Mouse (Mus musculus) adrenal gland, postnatal 4 days (tissue): Measurements from ENCODE around the gene Ugt3a1. TPM values are rescaled to one million over a fixed set of nuclear protein-coding genes. Genes with fewer than 3 reads are reported as not detected.
"Not testable (repeated sequence)": the region's sequence is repeated elsewhere in the genome, so short reads cannot be mapped to it uniquely, and the experiment has no call there.

Experiments
- DNase-seq, 2 experiments: peaks; one replicate each; pipeline ENCODE4 v3.0.0; 2021 to 2022; ENCODE audit warnings: low spot score in 2 of 2, mixed read lengths in 2 of 2
- long read RNA-seq, 2 experiments: library from polyadenylated mRNA; stranded (forward); transcript quantifications; one replicate each; pipeline ENCODE4 v2.0.0; 2021
- total RNA-seq, 2 experiments: library from RNA; stranded (reverse); gene quantifications; 2 replicates each; pipeline ENCODE4 v1.2.3; 2021

Ugt3a1 gene
- total RNA-seq, result 1 to 10 TPM in 1 of 2 experiments, under 1 TPM in 1; 0.56 to 1.2 TPM
- long read RNA-seq, experiment 1, partial matches to known transcripts, result 0 of 1 reads
- long read RNA-seq, experiment 1, other reads (novel, unspliced or antisense), result 1 of 1 reads
- long read RNA-seq, experiment 2, result 0 reads

DNA sequence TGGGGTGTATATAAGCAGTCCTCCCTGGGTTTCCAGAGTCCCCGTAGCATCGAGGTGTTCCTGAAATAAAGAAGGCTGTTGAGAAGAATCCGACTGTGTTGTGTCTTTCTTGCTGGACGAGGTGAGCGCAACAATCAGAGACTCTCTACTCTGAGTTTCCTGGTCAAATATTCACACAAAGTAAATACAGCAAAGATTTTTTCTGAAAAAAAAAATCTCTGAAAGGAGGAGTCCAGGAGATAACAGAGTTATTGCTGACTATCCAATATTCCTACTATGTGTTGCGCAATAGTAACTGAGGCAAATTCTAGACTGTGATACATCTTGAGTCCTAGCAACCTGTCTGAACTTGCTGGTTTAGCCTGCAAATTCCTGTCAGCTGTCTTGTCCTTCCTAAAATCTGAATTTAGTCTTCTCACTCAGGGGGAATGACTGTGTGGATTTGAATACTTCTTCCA lies at the start of gene Ugt3a1:
Gene Ugt3a1 (plus strand): TSS at position 51 of the 458 bp plus-strand sequence.
- no peak for DNase-seq

DNA sequence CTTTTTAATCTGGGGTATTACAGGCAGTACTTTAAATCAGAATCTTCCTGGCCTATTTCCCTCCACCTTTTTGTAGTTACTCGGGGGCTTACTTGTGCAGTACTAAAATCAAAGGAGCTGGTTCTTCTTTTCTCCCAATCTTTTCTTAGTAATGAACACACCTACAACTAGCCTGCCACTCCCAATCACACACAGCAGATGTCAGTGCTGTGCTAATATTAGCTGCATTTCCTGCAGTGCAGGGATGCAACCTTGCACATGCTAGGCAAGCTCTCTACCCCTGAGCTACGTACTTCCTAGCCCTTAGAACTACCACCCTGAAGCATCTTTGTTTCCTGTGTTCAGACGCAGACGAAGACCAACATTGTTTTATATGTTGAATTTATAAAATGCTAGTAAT lies 45.8 kb upstream of the Ugt3a1 start:
- not testable (repeated sequence) for DNase-seq

DNA sequence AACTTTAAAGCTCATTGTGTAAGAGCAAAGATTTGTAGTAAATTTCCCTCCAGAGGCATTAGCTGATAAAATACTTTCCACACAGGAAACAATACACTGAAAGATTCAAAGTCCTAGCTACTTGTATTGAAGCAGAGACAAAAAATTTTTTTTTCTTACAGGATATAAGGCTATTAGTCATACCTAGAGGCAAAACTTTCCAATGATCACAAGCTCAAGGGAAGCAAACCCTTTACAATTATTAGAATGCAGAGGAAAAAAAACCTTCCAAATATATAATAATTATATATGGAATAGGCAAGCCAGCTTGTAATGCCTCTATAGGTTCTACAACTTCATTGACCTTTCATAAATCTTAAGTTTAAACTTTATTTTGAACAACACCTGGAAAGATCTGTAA lies 30.3 kb upstream of the Ugt3a1 start:
- no peak for DNase-seq

DNA sequence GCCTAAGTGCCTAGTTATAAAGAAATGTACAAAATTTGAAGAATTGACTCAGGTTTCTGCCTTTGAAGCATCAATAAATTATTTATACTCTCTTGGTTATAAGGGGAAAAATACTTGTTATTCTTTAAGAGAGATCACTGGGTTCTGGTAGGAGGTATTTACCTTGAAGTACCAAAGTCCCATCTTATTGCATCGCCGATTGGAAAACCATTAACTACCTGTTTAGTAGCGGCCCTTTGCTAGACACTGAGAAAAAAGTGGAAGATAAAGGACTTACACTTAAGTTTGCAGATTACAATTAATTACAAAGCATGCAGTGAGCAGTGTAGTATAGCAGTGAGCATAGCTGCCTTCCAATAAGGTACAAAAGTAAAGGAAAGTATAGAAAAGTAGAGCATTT lies 23.8 kb upstream of the Ugt3a1 start:
- no peak for DNase-seq

DNA sequence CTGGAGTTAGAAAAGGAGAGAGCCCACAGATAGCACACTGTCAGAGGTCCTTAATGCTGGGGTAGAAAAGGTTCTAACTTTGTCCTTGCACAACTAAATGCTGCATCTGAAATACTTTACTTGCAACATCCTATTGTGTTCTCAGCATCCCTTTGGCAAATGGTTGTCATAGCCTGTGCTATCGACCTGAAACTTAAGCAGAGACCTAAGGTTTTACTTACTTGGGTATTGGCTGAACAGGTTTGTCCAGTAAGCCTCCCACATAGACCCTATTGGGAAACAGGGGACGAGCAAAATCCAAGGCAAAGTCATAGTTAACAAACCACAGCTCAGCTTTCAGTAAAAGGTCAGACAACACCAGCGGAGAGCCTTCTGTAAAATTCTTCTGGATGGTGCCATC lies 16.1 kb upstream of the Ugt3a1 start:
- no peak for DNase-seq

DNA sequence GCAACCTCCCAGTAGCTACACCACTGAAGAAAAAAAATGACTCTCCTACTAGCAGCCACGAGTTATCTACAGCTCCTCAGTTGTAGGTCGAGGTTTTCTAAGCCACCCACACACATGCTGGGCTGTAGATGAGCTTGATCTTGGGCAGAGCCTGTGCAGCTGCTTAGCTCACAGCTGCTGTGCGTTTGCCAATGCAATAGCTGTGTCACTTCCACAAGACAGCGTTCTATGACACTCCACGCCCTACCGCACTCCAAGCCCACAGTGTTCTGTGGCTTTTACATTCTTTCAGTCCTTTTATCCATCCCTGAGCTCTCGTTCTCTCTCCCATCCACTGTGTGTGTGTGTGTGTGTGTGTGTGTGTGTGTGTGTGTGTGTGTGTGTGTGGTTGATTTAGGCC lies 4.8 kb upstream of the Ugt3a1 start:
- no peak for DNase-seq

DNA sequence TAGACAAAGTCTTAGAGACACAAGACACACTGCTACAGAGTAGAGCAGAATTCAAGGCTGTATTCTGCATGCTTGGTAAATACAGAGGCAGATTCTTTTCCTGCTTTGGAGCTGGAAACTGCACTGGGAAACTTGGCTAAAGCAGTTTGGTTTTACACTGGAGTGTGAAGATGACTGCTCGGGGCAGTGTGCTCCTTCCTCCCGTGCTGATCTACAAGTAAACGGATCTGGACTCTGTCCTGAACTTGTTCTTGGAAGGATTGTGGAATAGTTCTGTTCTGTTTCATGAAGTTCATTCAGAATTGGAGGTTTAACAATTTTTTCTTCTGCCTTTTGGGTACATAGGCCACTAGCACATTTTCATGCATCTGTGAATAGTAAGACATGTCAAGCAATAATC lies 2.3 kb downstream of the Ugt3a1 start:
- DNase-seq, result no peak

DNA sequence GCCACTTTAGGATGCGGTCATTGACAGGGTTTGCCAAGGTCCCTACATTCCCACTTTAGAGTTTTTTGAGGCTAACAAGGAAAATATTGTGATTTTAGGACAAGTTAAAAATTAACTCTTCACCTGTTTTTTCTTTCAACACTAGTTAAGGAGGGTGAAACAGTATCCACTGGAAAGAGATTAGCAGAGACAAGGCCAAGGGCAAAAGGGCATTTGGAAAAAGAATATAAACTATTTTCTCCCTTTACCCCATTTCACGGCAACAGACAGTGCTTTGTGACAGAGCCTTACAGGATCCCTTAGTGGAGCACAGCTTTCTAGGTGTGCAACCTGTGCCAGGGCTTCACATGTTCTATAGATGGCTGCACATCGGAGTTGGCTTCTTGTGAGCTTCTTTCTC lies 2.9 kb downstream of the Ugt3a1 start:
- no peak for DNase-seq

DNA sequence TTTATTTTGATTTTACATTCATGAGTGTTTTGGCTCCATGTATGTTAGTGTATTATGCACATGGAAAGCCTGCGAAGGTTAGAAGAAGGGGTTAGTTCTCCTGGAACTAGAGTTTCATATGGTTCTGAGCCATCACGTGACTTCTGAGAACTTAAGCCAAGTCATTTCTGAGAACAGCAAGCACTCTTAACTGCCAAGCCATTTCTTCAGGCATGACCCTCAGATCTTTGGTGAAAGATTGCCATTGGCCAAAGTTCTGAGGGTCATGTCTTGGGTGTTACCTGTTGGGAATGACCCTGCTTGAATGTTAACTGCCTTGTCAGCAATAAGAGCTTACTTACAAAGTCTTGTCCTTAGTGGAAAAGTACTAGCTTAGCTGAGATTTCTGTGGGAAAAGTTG lies 6.5 kb downstream of the Ugt3a1 start:
- DNase-seq, result no peak

DNA sequence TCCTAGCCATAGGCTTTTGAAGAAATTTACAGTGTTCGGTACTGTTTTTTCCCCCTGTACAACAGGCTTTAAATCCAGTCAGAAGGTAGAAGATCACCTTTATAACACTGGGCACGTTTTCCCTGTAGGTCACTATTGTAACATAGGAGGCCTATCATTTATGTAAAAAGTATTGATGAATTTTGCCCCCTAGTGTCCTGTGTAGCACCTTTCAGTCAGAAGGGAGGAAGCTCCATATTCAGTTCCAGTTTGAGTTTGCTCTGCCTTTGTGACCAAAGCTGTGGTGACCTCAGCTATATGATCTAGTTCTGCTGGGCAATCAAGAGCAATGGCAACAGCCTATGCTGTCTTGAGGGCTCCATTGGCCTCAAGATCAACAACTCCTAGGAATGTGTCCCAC lies 13.0 kb downstream of the Ugt3a1 start:
- DNase-seq, result no peak

DNA sequence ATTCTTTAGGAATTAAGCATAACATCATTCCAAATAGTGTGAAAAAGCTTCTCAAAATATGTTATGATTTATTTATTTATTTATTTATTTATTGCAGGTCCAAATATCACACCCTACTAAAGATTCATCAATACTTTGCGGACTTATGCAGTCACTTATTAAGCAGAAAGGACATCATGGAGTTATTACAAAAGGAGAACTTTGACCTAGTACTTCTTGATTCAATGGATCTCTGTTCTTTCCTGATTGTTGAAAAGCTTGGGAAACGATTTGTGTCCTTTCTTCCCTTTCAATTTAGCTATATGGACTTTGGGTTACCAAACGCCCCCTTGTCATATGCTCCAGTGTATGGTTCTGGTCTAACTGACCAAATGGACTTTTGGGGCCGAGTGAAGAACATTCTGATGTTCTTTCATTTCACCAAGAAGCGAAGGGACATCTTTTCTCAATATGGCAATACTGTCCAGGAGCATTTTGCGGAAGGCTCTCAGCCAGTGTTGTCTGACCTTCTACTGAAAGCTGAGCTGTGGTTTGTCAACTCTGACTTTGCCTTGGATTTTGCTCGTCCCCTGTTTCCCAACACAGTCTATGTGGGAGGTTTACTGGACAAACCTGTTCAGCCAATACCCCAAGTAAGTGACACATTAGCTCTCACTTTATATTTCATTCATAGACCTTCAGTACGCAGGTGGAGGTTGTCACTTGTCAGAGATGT lies 29.4 kb downstream of the Ugt3a1 start:
- no peak for DNase-seq

DNA sequence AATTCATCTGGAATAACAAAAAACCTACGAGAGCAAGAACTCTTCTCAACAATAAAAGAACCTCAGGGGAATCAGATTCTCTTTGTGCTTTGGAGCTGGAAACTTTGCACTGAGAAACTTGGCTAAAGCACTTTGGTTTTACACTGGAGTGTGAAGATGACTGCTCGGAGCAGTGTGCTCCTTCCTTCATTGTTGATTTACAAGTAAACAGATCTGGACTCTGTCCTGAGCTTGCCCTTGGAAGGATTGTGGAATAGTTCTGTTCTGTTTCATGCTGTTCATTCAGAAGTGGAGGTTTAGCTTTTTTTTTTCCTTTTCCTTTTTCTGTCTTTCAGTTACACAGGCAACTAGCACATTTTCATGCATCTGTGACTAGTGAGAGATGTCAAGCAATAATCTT lies 57.9 kb downstream of the Ugt3a1 start:
- DNase-seq, result no peak

DNA sequence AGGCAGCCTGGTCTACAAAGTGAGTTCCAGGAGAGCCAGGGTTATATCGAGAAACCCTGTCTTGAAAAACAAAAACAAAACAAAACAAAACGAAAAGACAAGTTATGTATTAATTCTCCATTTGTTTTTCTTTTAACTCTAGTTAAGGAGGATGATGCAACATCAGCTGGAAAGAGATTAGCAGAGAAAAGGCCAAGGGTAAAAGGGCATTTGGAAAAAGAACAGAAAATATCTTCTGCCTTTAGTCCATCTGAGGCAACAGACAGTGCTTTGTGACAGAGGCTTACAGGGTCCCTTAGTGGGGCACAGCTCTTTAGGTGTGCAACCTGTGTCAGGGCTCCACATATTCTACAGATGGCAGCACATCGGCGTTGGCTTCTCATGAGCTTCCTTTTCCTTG lies 58.7 kb downstream of the Ugt3a1 start, which contains the start of gene Ugt3a2:
Gene Ugt3a2 (plus strand): TSS at position 210 of the 400 bp plus-strand sequence.
- no peak for DNase-seq

DNA sequence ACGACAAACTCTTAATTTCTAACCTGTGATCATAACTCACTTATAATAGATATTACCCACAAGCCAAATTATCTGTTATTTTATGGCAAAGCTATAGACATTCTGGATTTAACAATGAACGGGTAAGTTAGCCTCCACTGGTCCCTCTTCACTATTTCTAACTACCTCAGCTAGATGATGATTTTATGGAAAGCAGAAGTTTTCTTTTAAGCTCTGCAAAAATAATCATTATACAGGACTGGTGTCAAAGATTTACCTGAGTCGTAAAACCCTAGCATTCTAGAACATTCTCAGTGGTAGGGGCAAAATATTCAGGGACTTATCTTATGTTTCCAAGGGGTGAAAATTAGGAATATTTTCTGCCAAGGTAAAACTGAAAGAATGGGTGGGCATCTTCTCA lies 59.9 kb downstream of the Ugt3a1 start:
- no peak for DNase-seq

DNA sequence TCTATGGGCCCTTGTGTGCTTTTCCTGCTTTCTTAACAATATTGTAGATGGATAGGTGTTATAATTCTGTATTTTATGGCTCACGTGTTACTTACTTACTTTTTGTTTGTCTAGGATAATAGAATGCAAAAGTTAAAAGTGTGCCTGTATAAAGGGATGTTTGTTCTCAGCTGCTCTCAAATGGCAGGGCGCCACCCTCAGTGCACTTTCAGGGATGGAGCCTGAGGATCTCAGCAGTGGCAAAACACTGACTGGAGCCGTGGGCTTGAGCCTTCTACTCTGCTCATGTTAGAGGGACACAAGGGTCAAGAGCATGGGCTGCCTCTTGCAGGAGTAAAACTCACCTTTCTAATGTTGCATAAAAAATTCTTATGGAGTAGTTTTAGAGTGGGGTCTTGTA lies 60.3 kb downstream of the Ugt3a1 start:
- DNase-seq, result no peak

DNA sequence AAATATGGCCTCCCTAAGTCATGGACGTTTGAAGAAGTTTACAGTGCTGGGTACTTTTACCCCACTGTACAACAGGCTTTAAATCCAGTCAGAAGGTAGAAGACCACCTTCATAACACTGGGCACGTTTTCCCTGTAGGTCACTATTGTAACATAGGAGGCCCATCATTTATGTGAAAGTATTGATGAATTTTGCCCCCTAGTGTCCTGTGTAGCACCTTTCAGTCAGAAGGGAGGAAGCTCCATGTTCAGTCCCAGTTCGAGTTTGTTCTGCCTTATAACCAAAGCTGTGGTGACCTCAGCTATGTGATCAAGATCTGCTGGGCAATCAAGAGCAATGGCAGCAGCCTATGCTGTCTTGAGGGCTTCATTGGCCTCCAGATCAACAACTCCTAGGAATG lies 72.1 kb downstream of the Ugt3a1 start:
- DNase-seq, result no peak

DNA sequence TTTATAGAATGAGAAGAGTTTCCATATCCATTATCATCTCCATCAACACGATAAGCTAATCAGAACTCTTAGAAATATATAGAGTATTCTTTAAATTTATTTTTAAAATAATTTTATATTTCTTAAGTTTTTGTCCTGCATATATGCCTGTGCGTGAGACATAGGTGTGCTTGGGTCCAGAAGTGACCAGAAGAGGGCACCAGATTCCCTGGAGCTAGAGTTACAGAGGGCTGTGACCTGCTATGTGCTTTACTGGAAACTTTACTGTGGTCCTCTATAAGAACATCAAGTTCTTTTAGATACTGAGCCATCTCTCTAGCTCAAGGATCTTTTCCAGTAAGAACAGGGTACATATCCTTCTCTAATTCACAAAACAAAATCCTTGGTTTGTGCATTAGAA lies 86.1 kb downstream of the Ugt3a1 start:
- DNase-seq, result no peak

Other genes with a start within 250 kb of the Ugt3a1 start
- gene Nadk2, start 205.6 kb upstream of the Ugt3a1 start, total RNA-seq, result 10 to 100 TPM; 90.3 to 90.6 TPM
- gene Lmbrd2, start 136.3 kb upstream of the Ugt3a1 start, total RNA-seq, result 10 to 100 TPM; 23.1 to 24.5 TPM
- 10 to 100 TPM; 12.0 to 14.6 TPM for gene Skp2, start 121.5 kb upstream of the Ugt3a1 start, total RNA-seq
- gene Ugt3a2, start 58.7 kb downstream of the Ugt3a1 start, total RNA-seq, result 1 to 10 TPM; 2.5 to 2.6 TPM
- under 1 TPM in 1 of 2 experiments, not detected in 1; 0.53 TPM for gene Capsl, start 159.1 kb downstream of the Ugt3a1 start, total RNA-seq